Mouse (Mus musculus) neural tube, embryonic 11.5 days (tissue): ENCODE data around the gene Slc39a11. TPM values are rescaled to one million over a fixed set of nuclear protein-coding genes. Genes with fewer than 3 reads are reported as not detected.

ENCODE experiments used
- ATAC-seq: fragments of 200-750 bp; cut with Nextera tagmentation; 2 replicates; pipeline ENCODE4 v1.8.0; 2017; ENCODE audit warnings: moderate number of reproducible peaks, mild to moderate bottlenecking, moderate TSS enrichment, moderate library complexity; ENCODE audit not compliant: insufficient read depth, low FRiP score, low TSS enrichment
- DNase-seq: peaks from one replicate; pipeline ENCODE4 v3.0.0-alpha.2; 2015; ENCODE audit warnings: low spot score
- H3K27ac ChIP-seq: fragments of 300-500 bp; sonication (generic); 2 replicates; pipeline ENCODE4 v1.5.1; 2014; ENCODE audit warnings: low read depth, mild to moderate bottlenecking, low read length
- H3K27me3 ChIP-seq: fragments of 300-500 bp; sonication (generic); 2 replicates; pipeline ENCODE4 v1.6.1; 2014; ENCODE audit warnings: mild to moderate bottlenecking, low read length, mixed read lengths; ENCODE audit not compliant: control insufficient read depth, insufficient read depth
- H3K36me3 ChIP-seq: fragments of 300-500 bp; sonication (generic); 2 replicates; pipeline ENCODE4 v1.6.1; 2014; ENCODE audit warnings: mild to moderate bottlenecking, low read length, moderate library complexity, mixed read lengths; ENCODE audit not compliant: control insufficient read depth, insufficient read depth
- H3K4me1 ChIP-seq: fragments of 300-500 bp; sonication (generic); 2 replicates; pipeline ENCODE4 v1.6.1; 2014; ENCODE audit warnings: low read length, mixed read lengths; ENCODE audit not compliant: control insufficient read depth, insufficient read depth
- H3K4me2 ChIP-seq: fragments of 300-500 bp; sonication (generic); 2 replicates; pipeline ENCODE4 v1.6.1; 2014; ENCODE audit warnings: low read depth, mild to moderate bottlenecking, moderate library complexity
- H3K4me3 ChIP-seq: fragments of 300-500 bp; sonication (generic); 2 replicates; pipeline ENCODE4 v1.5.1; 2014; ENCODE audit warnings: low read depth, low read length
- H3K9ac ChIP-seq: fragments of 300-500 bp; sonication (generic); 2 replicates; pipeline ENCODE4 v1.6.1; 2014; ENCODE audit warnings: mild to moderate bottlenecking, low read length
- H3K9me3 ChIP-seq: fragments of 300-500 bp; sonication (generic); 2 replicates; pipeline ENCODE4 v1.6.1; 2016; ENCODE audit warnings: low read length; ENCODE audit not compliant: control insufficient read depth
- WGBS: fragments of 180-500 bp; shearing (Covaris S2); extraction: QIAGEN DNeasy Blood & Tissue Kit; methylation state at CpG from one replicate; pipeline ENCODE4 v1.1.7; 2014; 5-methylcytosine and 5-hydroxymethylcytosine counted together
- polyA plus RNA-seq: library from polyadenylated mRNA; unstranded; fragments of >200 nt; fragmentation: Nextera tagmentation; extraction: Ambion mirVana; gene quantifications from 2 replicates; pipeline ENCODE4 v1.2.1, GENCODE M21; 2014

Gene Slc39a11
- polyA plus RNA-seq, 1 experiment from 2014 or later: 20.1 TPM

DNA sequence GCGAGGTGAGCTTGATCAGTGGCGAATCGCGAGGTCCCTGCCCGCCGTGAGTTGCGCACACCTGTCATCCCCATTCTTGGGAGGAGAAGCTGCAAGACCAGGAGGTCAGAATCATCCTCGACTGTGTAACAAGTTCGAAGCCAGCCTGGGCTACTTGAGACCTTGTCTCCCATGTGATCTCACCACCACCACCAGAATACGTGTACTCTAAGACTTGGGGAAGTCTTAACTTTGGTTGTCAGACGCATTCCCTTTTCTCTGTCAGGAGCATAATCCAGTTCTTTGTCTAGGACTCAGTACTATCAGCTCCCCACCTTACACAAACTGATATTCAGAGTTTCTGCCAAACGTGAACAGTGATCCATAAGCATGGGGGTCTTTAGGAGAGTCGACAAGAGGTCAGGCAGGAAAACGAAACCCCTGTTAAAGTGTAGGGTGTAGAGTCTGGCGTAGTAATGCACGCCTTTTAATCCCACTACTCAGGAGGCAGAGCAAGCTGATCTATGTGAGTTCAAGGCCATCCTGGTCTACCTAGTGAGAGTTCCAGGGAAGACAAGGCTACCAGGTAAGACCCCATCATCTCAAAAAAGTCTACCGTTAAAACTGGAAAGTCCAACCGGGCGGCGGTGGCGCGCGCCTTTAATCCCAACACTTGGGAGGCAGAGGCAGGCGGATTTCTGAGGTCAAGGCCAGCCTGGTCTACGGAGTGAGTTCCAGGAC is 35.0 kb upstream of the Slc39a11 start:
- no peak overlapping the region for H3K27ac ChIP-seq
- H3K36me3 ChIP-seq: peaks cover 8% of the 10 kb centered on the region
- H3K9me3 ChIP-seq: no peaks in the 10 kb centered on the region

DNA sequence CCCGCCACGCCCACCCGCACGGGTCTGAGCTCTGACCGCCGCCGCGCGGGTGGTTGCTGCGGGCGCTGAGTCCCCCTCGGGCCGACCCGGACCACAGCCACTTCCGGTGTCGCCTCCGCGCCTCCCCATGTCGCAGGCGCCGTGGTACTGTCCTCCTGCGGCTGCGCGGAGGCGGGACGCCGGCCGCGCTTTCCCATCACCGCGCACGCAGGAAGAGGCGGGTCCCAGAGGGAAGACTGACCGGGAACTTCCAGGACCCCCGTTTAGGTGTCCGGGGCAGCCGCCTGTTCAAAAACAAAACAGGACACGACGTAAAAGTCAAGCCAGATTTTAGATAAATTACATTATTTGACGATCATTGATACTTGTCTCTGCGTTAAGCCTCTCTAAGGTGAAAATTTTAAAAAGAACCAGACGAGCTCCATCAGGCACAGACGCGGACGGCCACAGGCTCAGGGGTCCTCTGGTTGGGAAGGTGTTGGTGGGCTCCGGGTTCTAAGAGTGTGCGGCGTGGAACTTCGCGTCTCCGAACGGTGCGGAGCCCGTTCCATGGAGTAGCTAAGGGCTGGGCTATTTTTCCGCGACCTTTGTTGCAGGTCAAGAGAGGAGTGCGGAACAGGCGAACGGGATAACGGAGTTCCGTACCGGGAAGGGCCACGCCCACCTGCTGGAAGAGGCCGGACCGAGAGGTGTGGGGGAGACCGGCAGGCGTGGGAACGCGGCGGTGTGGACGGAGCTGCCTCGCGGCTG is 34.3 kb upstream of the Slc39a11 start, which contains the start of the genes Fam104a and D11Wsu47e:
TSS of gene Fam104a (minus strand) at position 199 of the 750 bp plus-strand sequence.
TSS of gene D11Wsu47e (plus strand) at position 456 of the 750 bp plus-strand sequence.
- peaks cover 14% of the 10 kb centered on the region for H3K4me1 ChIP-seq
- H3K36me3 ChIP-seq: peaks cover 6% of the 10 kb centered on the region
- peak within 1 kb of the TSS; percentile 95 for H3K27ac ChIP-seq
- H3K9ac ChIP-seq: peak within 1 kb of the TSS; percentile 87
- H3K4me2 ChIP-seq: peak within 1 kb of the TSS; percentile 86
- DNase-seq: peak; percentile 98
- ATAC-seq: peak; percentile 92
- no peaks in the 10 kb centered on the region for H3K9me3 ChIP-seq
- WGBS: under 1% methylated on average over 73 of the region's 73 CpGs
- H3K27me3 ChIP-seq: no peaks in the 10 kb centered on the region
- peak within 1 kb of the TSS; percentile 91 for H3K4me3 ChIP-seq

More for the DNA sequence above, 35.0 kb upstream of the Slc39a11 start:
- H3K4me2 ChIP-seq: peak overlapping the region; percentile 86
- peak overlapping the region; percentile 87 for H3K9ac ChIP-seq
- H3K4me1 ChIP-seq: peaks cover 14% of the 10 kb centered on the region
- H3K27me3 ChIP-seq: no peaks in the 10 kb centered on the region
- no peak for ATAC-seq
- no peak for DNase-seq
- peak overlapping the region; percentile 91 for H3K4me3 ChIP-seq
- 44% methylated on average over 25 of the region's 25 CpGs for WGBS

DNA sequence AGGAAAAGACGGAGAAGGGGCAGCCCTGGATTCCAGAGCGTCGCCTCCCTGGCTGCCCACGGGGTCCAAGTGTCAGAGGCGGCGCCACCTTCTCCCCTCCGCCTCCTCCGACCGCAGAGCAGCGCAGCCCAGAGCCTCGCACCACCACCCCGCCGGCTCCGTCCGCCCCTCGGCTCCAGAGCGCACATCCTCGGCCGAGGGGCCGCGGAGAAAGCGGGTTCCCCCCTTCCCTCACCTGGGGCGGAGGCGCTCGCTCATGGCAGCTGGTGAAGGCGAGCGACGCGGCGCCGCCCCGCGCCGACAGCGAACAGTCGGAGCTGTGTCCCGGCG is 33.7 kb upstream of the Slc39a11 start:
- Histone ChIP-seq H3K27ac (peak overlapping the region; percentile 95), H3K4me1 (peaks cover 14% of the 10 kb centered on the region)
- peak; percentile 73 for ATAC-seq

DNA sequence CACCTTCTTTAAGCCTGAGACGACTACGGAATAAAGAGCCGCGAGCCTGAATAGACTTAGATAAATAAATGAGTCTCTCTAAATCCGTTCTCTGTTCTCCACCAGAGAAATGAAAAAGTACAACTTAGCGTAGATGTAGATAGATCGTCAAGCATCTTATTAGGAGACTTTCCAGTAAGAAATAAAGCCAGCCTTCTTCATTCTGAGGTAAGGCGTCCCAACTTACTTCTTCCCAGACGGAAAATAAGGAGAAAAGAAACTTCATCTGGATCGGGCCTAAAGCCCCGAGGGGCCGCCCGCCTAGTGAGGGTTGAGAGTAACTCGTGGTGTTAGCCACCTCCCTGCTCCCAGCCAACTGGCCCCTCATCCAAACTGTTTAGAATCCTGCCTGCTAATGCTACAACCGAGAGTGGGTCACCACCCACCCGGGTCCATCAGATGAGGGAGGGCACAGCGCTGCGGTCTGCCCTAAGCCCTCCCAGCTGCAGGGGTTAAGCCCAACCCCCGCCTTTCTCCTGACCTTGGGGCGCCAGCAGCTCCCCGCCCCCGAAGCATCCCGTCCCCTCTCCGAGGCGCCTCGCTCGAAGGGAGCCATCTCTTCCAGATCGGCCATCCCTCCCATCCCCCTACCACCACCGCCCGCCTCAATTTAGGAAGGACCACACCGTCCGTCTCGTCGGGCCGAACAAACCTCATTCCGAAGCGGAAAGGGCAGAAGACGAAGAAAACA is 33.2 kb upstream of the Slc39a11 start:
- Histone ChIP-seq H3K9me3 (no peaks in the 10 kb centered on the region), H3K27me3 (no peaks in the 10 kb centered on the region), H3K4me3 (peak overlapping the region; percentile 91), H3K4me1 (peaks cover 14% of the 10 kb centered on the region), H3K27ac (peak overlapping the region; percentile 95), H3K4me2 (peak overlapping the region; percentile 86), H3K36me3 (no peaks in the 10 kb centered on the region), H3K9ac (peak overlapping the region; percentile 87)
- DNase-seq: peak; percentile 69
- 4% methylated on average over 38 of the region's 38 CpGs for WGBS
- ATAC-seq: peak; percentile 14

More for the DNA sequence above, 33.7 kb upstream of the Slc39a11 start:
- Histone ChIP-seq H3K4me3 (peak overlapping the region; percentile 91), H3K36me3 (peaks cover under 1% of the 10 kb centered on the region), H3K9ac (peak overlapping the region; percentile 87), H3K4me2 (peak overlapping the region; percentile 86), H3K27me3 (no peaks in the 10 kb centered on the region), H3K9me3 (no peaks in the 10 kb centered on the region)
- DNase-seq: no peak
- under 1% methylated on average over 35 of the region's 38 CpGs for WGBS

DNA sequence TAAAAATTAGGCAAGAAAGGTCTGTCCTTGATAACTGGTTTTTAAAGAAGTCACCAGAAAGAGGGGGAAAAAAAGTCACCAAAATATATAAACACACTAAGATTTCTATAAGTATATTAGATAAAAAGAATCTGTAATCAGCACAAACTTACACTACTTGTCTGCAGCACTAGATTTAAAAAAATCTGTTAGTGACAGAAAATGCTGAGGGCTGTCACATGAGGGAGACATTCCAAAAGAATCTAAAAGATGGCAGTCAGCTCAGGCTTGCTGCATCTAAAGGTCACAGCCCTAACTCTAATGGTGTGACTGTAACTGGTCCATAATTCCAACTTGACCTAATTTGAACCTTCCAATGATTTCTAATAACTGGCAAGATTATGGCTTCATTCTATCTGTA is 32.1 kb upstream of the Slc39a11 start:
- no peak overlapping the region for H3K4me3 ChIP-seq
- H3K4me1 ChIP-seq: peaks cover 13% of the 10 kb centered on the region
- ATAC-seq: no peak
- H3K4me2 ChIP-seq: peak overlapping the region; percentile 86; the same call in 1 of the 2 replicates
- no peaks in the 10 kb centered on the region for H3K27me3 ChIP-seq
- H3K9me3 ChIP-seq: no peaks in the 10 kb centered on the region
- H3K36me3 ChIP-seq: peaks cover under 1% of the 10 kb centered on the region; the same call in 1 of the 2 replicates
- DNase-seq: no peak
- H3K9ac ChIP-seq: no peak overlapping the region
- H3K27ac ChIP-seq: no peak overlapping the region

DNA sequence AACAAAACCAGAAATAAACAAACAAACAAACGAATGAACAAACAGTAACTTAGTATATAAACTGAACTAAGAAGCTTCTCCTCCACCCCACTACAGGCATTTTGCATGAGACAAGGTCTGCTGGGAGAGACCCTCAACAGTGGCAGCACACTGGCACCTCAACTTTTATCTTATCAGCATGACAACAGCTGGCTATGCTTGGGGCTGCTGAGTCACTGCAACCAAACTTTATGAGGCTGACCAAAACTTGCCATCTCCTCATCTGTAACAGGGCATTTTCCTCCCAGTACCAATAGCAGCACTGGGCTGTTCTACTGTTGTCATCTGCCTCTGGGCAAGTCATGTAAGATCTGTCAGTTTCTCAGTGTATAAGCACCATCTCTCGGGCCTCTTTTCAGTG is 31.1 kb upstream of the Slc39a11 start:
- Histone ChIP-seq H3K27me3 (no peaks in the 10 kb centered on the region), H3K9ac (no peak overlapping the region), H3K4me1 (peaks cover 8% of the 10 kb centered on the region), H3K9me3 (no peaks in the 10 kb centered on the region), H3K27ac (no peak overlapping the region), H3K4me3 (no peak overlapping the region), H3K36me3 (peaks cover 4% of the 10 kb centered on the region; the same call in 1 of the 2 replicates), H3K4me2 (no peak overlapping the region)
- ATAC-seq (no peak), DNase-seq (no peak)
- 82% methylated on average over 2 of the region's 2 CpGs for WGBS

DNA sequence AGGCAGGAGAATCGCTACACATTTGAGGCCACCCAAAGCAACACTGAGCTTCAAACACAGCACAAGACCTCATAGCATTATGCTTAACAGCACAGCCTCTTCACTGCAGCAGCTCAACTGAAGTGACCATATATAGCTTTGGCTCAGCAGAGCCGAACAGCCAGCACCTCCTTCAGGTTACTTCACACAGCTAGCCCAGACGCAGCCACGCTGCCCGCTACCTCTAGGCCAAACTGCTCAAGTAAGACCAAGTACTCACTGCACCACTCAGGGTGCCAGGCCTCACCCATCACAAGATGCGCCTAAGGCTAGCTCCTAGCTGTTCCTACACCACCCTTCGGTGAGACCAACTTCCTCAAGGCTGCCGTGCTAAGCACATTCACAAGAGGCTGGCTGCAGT is 28.5 kb upstream of the Slc39a11 start:
- H3K4me3 ChIP-seq: no peak overlapping the region
- 85% methylated on average over 8 of the region's 8 CpGs for WGBS
- H3K27me3 ChIP-seq: no peaks in the 10 kb centered on the region
- H3K9me3 ChIP-seq: no peaks in the 10 kb centered on the region
- no peak overlapping the region for H3K4me2 ChIP-seq
- H3K4me1 ChIP-seq: peaks cover 8% of the 10 kb centered on the region
- peaks cover 4% of the 10 kb centered on the region; the same call in 1 of the 2 replicates for H3K36me3 ChIP-seq
- no peak overlapping the region for H3K27ac ChIP-seq
- H3K9ac ChIP-seq: no peak overlapping the region
- no peak for DNase-seq
- ATAC-seq: no peak

DNA sequence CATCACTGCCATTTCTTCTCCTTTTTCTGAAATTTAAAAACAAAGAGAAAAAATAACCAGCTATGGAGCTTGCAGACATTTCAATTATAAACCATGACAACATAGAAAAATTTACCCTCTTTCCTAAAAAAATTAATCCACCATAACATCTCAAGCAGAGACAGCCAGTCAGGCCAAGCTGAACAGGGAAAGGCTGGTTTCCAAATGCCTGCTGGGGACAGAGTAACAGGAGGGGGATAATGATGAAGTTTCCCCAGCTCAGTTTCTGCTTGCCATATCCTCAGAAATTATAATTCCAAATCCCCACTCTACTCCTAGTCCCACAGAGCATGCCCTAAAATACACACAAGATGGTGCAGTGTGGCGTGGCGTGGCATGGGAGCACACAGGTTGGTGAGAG is 27.5 kb upstream of the Slc39a11 start:
- no peak for DNase-seq
- ATAC-seq: no peak
- peaks cover 3% of the 10 kb centered on the region for H3K4me1 ChIP-seq
- no peaks in the 10 kb centered on the region for H3K9me3 ChIP-seq
- 91% methylated on average over 2 of the region's 2 CpGs for WGBS
- H3K27me3 ChIP-seq: no peaks in the 10 kb centered on the region
- H3K27ac ChIP-seq: no peak overlapping the region
- no peak overlapping the region for H3K4me2 ChIP-seq
- H3K4me3 ChIP-seq: no peak overlapping the region
- H3K36me3 ChIP-seq: peaks cover 8% of the 10 kb centered on the region; the same call in 1 of the 2 replicates
- no peak overlapping the region for H3K9ac ChIP-seq
